Mouse (Mus musculus) forebrain, postnatal 0 days (tissue): ENCODE data around the gene Kdm7a. TPM values are rescaled to one million over a fixed set of nuclear protein-coding genes. Genes with fewer than 3 reads are reported as not detected.

Experiments used
- ATAC-seq: fragments of 200-750 bp; cut with Nextera tagmentation; 2 replicates; pipeline ENCODE4 v1.8.0; 2017; ENCODE audit warnings: mild to moderate bottlenecking, moderate library complexity
- DNase-seq: peaks from one replicate; pipeline ENCODE4 v3.0.0-alpha.2; 2015
- H3K27ac ChIP-seq: fragments of 300-500 bp; sonication (generic); 2 replicates; pipeline ENCODE4 v1.5.1; 2014; ENCODE audit warnings: low read depth, mild to moderate bottlenecking, antibody characterized with exemption, low read length, moderate library complexity, mixed read lengths
- H3K27me3 ChIP-seq: fragments of 300-500 bp; sonication (generic); 2 replicates; pipeline ENCODE4 v1.6.1; 2014; ENCODE audit warnings: mild to moderate bottlenecking, low read length, mixed read lengths; ENCODE audit not compliant: insufficient read depth
- H3K36me3 ChIP-seq: fragments of 300-500 bp; sonication (generic); 2 replicates; pipeline ENCODE4 v1.6.1; 2014; ENCODE audit warnings: mild to moderate bottlenecking, moderate library complexity; ENCODE audit not compliant: insufficient read depth
- H3K4me1 ChIP-seq: fragments of 300-500 bp; sonication (generic); 2 replicates; pipeline ENCODE4 v1.6.1; 2014; ENCODE audit warnings: antibody characterized with exemption; ENCODE audit not compliant: insufficient read depth
- H3K4me2 ChIP-seq: fragments of 300-500 bp; sonication (generic); 2 replicates; pipeline ENCODE4 v1.6.1; 2014; ENCODE audit warnings: low read depth, mild to moderate bottlenecking, moderate library complexity
- H3K4me3 ChIP-seq: fragments of 300-500 bp; sonication (generic); 2 replicates; pipeline ENCODE4 v1.5.1; 2014; ENCODE audit warnings: low read depth, low read length, mixed read lengths
- H3K9ac ChIP-seq: fragments of 300-500 bp; sonication (generic); 2 replicates; pipeline ENCODE4 v1.6.1; 2014; ENCODE audit warnings: mild to moderate bottlenecking
- H3K9me3 ChIP-seq: fragments of 300-500 bp; sonication (generic); 2 replicates; pipeline ENCODE4 v1.6.1; 2016; ENCODE audit warnings: low read length
- CTCF ChIP-seq: sonication (generic); IDR thresholded peaks from 2 replicates; pipeline ENCODE4 v1.5.1; 2016; ENCODE audit warnings: antibody characterized with exemption, control low read depth, low read depth
- WGBS: fragments of 180-500 bp; shearing (Covaris S2); extraction: QIAGEN DNeasy Blood & Tissue Kit; methylation state at CpG from one replicate; pipeline ENCODE4 v1.1.7; 2014; 5-methylcytosine and 5-hydroxymethylcytosine counted together
- polyA plus RNA-seq: library from polyadenylated mRNA; unstranded; fragments of >200 nt; fragmentation: Nextera tagmentation; extraction: Ambion mirVana; gene quantifications from 2 replicates; pipeline ENCODE4 v1.2.1, GENCODE M21; 2015
- total RNA-seq: library from RNA; depleted of rRNA; stranded (reverse); fragments of >200 nt; gene quantifications from 2 replicates; pipeline ENCODE4 v1.2.3, GENCODE M21; 2014

The Kdm7a gene
- total and polyA plus RNA-seq, 2 experiments from 2014 or later = 1.5 to 9.8 TPM

DNA sequence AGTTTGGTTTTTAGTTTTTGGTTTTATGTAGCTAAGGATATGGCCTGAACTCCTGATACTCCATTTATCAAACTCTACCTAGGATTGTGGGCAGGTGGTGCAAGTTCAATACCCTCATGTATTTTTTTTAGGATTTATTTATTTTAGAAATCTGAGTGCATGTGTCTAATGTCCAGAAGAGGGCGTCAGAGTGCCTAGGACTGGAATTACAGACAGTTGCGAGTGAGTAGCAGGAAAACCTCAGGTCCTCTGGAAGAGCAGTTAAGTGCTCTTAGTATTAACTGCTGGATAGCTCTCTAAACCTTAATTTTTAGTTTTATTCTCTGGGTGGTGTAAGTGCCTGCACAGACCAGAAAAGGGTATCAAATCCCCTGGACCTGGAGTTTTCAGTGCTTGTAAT lies 19.4 kb downstream of the Kdm7a start:
- H3K4me1 ChIP-seq = no peaks in the 10 kb centered on the region
- WGBS = 31% methylated on average over 2 of the region's 2 CpGs
- 0 out of 2 replicates have a peak, but pooled peaks have one; percentile 28 for TF ChIP-seq CTCF
- no peaks in the 10 kb centered on the region for H3K9me3 ChIP-seq
- H3K27ac ChIP-seq = no peak overlapping the region
- no peak overlapping the region for H3K4me3 ChIP-seq
- no peaks in the 10 kb centered on the region for H3K27me3 ChIP-seq
- DNase-seq (no peak), ATAC-seq (no peak)
- H3K4me2 ChIP-seq = no peak overlapping the region
- H3K36me3 ChIP-seq = no peaks in the 10 kb centered on the region
- H3K9ac ChIP-seq = no peak overlapping the region

DNA sequence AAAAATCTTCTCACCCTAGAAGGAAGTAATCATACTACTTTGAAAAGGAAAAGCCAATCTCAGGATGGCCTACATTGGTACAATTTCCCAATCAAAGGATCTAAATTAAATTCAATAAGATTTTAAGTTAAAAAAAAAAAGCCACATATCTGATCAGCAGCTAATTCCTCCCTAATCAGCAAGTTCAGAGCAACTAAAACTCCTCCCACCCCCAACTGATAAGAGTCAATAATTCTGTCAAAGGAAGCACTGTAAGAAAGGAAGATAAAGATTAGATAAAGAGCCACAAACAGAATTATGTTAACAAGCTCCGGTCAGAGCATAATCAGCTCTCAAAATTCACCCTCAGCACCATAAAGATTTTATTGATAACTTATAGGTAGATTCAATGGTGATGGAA lies 37.5 kb downstream of the Kdm7a start:
- Histone ChIP-seq H3K4me1 (no peaks in the 10 kb centered on the region), H3K4me2 (no peak overlapping the region), H3K27me3 (no peaks in the 10 kb centered on the region), H3K36me3 (0 out of 2 replicates have a peak, but pooled peaks cover 3% of the 10 kb centered on the region), H3K9me3 (no peaks in the 10 kb centered on the region), H3K9ac (no peak overlapping the region), H3K27ac (no peak overlapping the region), H3K4me3 (no peak overlapping the region)
- ATAC-seq (no peak), DNase-seq (no peak)
- WGBS = 90% methylated on average over 1 of the region's 1 CpGs
- TF ChIP-seq CTCF = no peak

DNA sequence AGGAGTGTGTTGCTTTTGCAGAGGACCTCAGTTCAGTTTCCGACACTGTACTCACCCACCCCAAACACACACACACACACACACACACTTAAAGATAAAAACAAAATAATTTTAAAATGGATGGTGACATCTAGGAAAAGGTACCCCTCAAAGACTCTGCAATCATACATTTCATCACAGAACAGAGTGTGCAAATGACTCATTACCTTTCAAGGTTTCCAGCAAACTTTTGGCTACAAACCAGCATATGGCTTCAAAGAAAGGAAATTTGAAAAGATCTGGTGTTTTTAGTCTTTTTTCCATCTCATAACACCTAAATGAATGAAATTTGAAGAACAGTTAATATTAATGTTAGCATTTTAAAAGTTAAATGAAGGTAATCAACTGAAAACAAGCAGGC lies 41.7 kb downstream of the Kdm7a start:
- ATAC-seq (no peak), DNase-seq (no peak)
- no peaks in the 10 kb centered on the region for H3K27me3 ChIP-seq
- no peaks in the 10 kb centered on the region for H3K9me3 ChIP-seq
- TF ChIP-seq CTCF = no peak
- peaks cover 6% of the 10 kb centered on the region; the same call in 1 of the 2 replicates for H3K36me3 ChIP-seq
- 100% methylated on average over 1 of the region's 1 CpGs for WGBS
- no peak overlapping the region for H3K9ac ChIP-seq
- no peak overlapping the region for H3K4me3 ChIP-seq
- H3K4me1 ChIP-seq = no peaks in the 10 kb centered on the region
- no peak overlapping the region for H3K4me2 ChIP-seq
- no peak overlapping the region for H3K27ac ChIP-seq

DNA sequence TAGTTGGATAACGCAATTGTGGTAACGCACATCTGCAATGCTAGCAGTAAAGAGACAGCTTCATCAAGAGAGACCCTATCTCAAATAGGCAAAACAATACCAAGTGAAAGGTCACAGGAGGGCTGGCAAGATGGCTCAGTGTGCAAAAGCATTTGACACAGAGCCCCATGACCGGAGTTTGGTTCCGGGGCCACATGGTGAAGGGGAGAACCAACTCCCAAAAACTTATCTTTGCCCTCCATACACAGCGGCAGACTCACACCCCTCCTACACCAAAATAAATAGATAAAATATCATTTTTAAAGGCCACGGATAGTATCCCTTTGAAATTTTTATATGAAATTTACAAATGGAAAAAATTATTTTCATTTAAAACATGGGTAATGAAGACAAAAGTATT lies 44.6 kb downstream of the Kdm7a start:
- no peak for DNase-seq
- Histone ChIP-seq H3K4me2 (no peak overlapping the region), H3K4me3 (no peak overlapping the region), H3K36me3 (peaks cover 6% of the 10 kb centered on the region; the same call in 1 of the 2 replicates), H3K9me3 (no peaks in the 10 kb centered on the region), H3K4me1 (no peaks in the 10 kb centered on the region), H3K27me3 (no peaks in the 10 kb centered on the region), H3K27ac (no peak overlapping the region), H3K9ac (no peak overlapping the region)
- TF ChIP-seq CTCF = no peak
- no peak for ATAC-seq
- WGBS = 95% methylated on average over 6 of the region's 6 CpGs

DNA sequence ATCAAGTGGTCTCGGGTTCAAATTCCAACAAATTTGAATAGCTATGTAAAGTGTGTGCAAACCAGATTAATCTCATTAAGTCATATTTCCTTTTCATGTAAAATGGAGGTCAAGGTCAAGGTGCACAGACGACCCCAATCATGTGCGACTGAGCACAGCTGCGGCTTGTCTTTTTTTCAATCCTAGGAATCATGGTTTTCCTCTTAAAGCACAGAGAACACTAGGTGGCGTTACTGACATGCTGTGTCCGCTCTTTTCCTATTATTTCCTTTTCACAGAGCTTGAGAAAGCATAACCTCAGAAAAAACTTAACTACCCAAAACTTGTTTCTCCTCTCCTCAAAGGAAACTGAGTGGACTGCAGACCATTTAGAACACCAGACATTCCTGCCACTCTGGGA lies 60.5 kb downstream of the Kdm7a start:
- H3K9me3 ChIP-seq = no peaks in the 10 kb centered on the region
- WGBS = 55% methylated on average over 6 of the region's 6 CpGs
- no peak overlapping the region for H3K4me2 ChIP-seq
- ATAC-seq (no peak), DNase-seq (peak; percentile 53)
- H3K27ac ChIP-seq = no peak overlapping the region
- H3K27me3 ChIP-seq = no peaks in the 10 kb centered on the region
- H3K4me3 ChIP-seq = no peak overlapping the region
- peaks cover 44% of the 10 kb centered on the region for H3K36me3 ChIP-seq
- no peak overlapping the region for H3K9ac ChIP-seq
- TF ChIP-seq CTCF = peak; percentile 67
- no peaks in the 10 kb centered on the region for H3K4me1 ChIP-seq

DNA sequence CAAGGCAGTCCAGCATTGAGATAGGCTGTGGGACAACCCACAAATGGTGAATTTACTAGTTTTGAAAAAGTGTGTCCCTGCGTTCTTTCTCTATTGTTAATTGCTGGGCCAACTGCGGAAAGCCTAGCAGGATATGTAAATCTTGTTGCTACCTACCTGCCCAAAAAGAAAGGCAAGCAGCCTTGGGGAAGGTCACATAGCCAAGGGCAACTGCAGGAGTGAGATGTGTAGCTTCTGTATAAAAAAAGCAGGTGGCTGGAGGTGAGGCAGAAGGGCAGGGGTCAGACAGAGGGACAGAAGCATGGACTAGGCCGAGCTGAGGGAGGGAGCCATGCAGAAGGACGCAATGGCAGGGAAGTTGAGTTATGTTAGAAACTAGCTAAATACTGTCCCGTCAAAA lies 74.0 kb downstream of the Kdm7a start:
- TF ChIP-seq CTCF = no peak
- Histone ChIP-seq H3K27me3 (no peaks in the 10 kb centered on the region), H3K4me1 (no peaks in the 10 kb centered on the region), H3K9me3 (no peaks in the 10 kb centered on the region), H3K36me3 (peaks cover 16% of the 10 kb centered on the region), H3K27ac (no peak overlapping the region), H3K4me3 (no peak overlapping the region), H3K9ac (no peak overlapping the region), H3K4me2 (no peak overlapping the region)
- WGBS = 68% methylated on average over 5 of the region's 5 CpGs
- DNase-seq = no peak
- ATAC-seq = no peak

DNA sequence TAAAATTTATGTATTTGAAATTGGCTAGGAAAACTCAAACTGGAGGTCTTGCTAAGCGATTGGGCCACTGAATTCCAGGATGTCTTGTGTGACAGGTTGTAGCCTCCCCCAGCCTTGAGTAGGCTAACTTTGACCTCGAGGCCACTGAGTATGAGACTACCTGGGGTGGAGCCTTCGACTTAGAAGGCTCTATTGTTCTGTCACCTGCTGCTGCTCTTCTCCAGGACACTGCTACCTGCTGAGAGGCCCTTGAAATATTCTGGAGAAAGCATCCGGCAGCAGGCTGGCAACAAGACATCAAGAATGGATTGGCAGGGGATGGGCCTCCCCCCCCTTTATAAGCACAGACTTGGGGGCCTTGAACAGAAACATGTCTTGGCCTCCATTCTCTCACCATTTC lies 75.1 kb downstream of the Kdm7a start:
- peaks cover 16% of the 10 kb centered on the region for H3K36me3 ChIP-seq
- no peak for TF ChIP-seq CTCF
- H3K27ac ChIP-seq = no peak overlapping the region
- no peak for DNase-seq
- H3K27me3 ChIP-seq = no peaks in the 10 kb centered on the region
- ATAC-seq = no peak
- H3K4me3 ChIP-seq = no peak overlapping the region
- no peaks in the 10 kb centered on the region for H3K4me1 ChIP-seq
- H3K4me2 ChIP-seq = no peak overlapping the region
- H3K9me3 ChIP-seq = no peaks in the 10 kb centered on the region
- 41% methylated on average over 4 of the region's 4 CpGs for WGBS
- no peak overlapping the region for H3K9ac ChIP-seq

DNA sequence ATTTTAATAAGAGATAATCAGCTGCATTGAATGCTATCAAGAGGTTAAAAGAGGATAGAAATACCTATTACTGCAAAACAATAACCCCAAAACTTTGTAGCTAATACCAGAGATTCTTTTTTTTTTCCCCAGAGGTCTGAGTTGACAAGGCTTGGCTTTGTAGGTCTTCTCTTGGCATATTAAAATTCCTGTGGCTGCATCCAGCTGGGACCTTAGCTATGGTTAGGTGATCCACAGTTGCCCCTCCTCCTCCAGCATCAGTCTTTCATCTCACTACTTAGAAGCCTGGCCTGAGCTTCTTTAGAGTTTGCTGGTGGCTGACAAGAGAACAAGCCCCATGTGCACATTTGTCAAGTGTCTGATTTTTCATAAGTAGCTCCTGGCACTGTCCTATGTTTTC lies 81.9 kb downstream of the Kdm7a start:
- Histone ChIP-seq H3K4me3 (no peak overlapping the region), H3K27me3 (peaks cover 5% of the 10 kb centered on the region; the same call in 1 of the 2 replicates), H3K9me3 (no peaks in the 10 kb centered on the region), H3K4me1 (no peaks in the 10 kb centered on the region), H3K36me3 (no peaks in the 10 kb centered on the region), H3K9ac (no peak overlapping the region), H3K4me2 (no peak overlapping the region), H3K27ac (no peak overlapping the region)
- TF ChIP-seq CTCF = no peak
- DNase-seq = no peak
- no peak for ATAC-seq
